Comparison of ENCODE assay signal across 33 mouse cellular contexts in the genomic region with DNA sequence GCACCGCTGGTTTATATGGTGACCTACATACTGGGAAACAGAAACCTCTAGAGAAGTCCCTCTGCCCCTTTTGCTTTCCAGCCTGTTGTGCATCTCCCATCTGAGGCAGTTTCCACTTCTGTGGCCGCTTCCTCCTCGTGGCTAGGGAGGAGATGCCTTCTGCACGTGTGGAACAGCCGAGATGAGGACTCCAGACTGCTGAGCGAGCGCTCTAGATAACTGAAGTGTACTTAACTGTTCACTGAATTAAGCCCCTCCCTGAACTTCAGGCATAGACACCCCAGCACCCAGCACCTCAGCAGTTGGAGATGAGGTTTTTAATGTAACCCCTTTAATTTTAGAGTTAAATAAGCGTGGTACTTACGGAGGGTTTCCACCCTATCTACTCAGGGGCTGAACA. TPM values are rescaled to one million over a fixed set of nuclear protein-coding genes. Genes with fewer than 3 reads are reported as not detected.
DNase-seq lines count a peak whose midpoint lies in the region; ATAC-seq and TF ChIP-seq lines count a peak whose summit lies in the region.
"Had no signal": no experiment of that assay in that cellular context is flagged by ENCODE, and none has a peak within 500 bp of the region (broad histone marks: within the 10 kb centered on the region; RNA-seq: fewer than 3 reads in every experiment).

No protein-coding gene starts in this region.

- no peaks in the 10 kb centered on the region for H3K36me3 ChIP-seq in heart, embryonic 10.5 days
- no peaks in the 10 kb centered on the region for H3K36me3 ChIP-seq in lung, embryonic 15.5 days
- H3K36me3 ChIP-seq in MEL (ENCODE audit: control insufficient read depth in 1 of 2, insufficient read depth in 2 of 2, low read length in 2 of 2) = no peaks in the 10 kb centered on the region
- H3K36me3 ChIP-seq: embryonic facial prominence, embryonic 10.5 days; embryonic facial prominence, embryonic 15.5 days; forebrain, embryonic 12.5 days; heart, embryonic 12.5 days; hindbrain, embryonic 10.5 days; intestine, embryonic 15.5 days; midbrain, embryonic 12.5 days had no signal

- H3K9ac ChIP-seq in lung, embryonic 15.5 days = no peak overlapping the region
- H3K9ac ChIP-seq in MEL (ENCODE audit: control insufficient read depth, low read depth, low read length, poor library complexity, severe bottlenecking) = no peak overlapping the region
- H3K9ac ChIP-seq: embryonic facial prominence, embryonic 15.5 days; forebrain, embryonic 12.5 days; forebrain, postnatal 0 days; heart, embryonic 12.5 days; intestine, embryonic 15.5 days; liver, embryonic 14.5 days; midbrain, embryonic 12.5 days had no signal

- TF ChIP-seq POLR2A in MEL (IDR thresholded peaks at IDR 0.05; ENCODE audit: control insufficient read depth in 1 of 2, insufficient read depth in 1 of 2, low read depth in 1 of 2, low read length in 2 of 2, poor library complexity in 1 of 2) = no peak

- WGBS in heart, embryonic 10.5 days = 53% methylated on average over 9 of the region's 9 CpGs
- 50% methylated on average over 9 of the region's 9 CpGs for WGBS in lung, embryonic 15.5 days

- DNase-seq in heart, embryonic 10.5 days (ENCODE audit: low spot score) = no peak
- no peak for DNase-seq in heart, adult 18-20 months
- DNase-seq in lung, postnatal 4 days = no peak
- DNase-seq in MEL (ENCODE audit: low read depth, low spot score) = peak; percentile 14
- no peak for DNase-seq in ovary, adult 18-20 months (ENCODE audit: low spot score)
- no peak for DNase-seq in neural tube, embryonic 10.5 days (ENCODE audit: extremely low spot score, low spot score)
- DNase-seq: adrenal gland, postnatal 25 days; cerebellum, adult 2 months; cerebellum, postnatal 14 days; forebrain, postnatal 0 days; heart, postnatal 14 days; kidney, adult 2 months; kidney, postnatal 36 days; left cerebral cortex, postnatal 4 days; liver; right cerebral cortex, adult 18-20 months; spleen, adult 18-20 months; thymus, postnatal 14 days had no signal

- H3K27ac ChIP-seq in heart, embryonic 10.5 days = 0 out of 2 replicates have a peak overlapping the region, but pooled peaks have one; percentile 29
- H3K27ac ChIP-seq in lung, embryonic 15.5 days = peak overlapping the region; percentile 73
- no peak overlapping the region for H3K27ac ChIP-seq in MEL (ENCODE audit: control insufficient read depth, low read depth, low read length)
- H3K27ac ChIP-seq: embryonic facial prominence, embryonic 15.5 days; forebrain, embryonic 12.5 days; hindbrain, embryonic 10.5 days; intestine, embryonic 15.5 days; layer of hippocampus, adult 2 months; liver, embryonic 14.5 days; midbrain, embryonic 12.5 days had no signal

- ATAC-seq in lung, embryonic 15.5 days (ENCODE audit: borderline replicate concordance, extremely low read depth, low FRiP score, low TSS enrichment) = no peak
- peak; percentile 33 for ATAC-seq in megakaryocyte progenitor cell, adult 5-6 weeks (replicated peaks; ENCODE audit: poor library complexity)
- ATAC-seq: CD4-positive, CD25-positive, alpha-beta regulatory T cell, adult 4 months; forebrain, postnatal 0 days; hindbrain, embryonic 16.5 days; intestine, embryonic 15.5 days had no signal

- TF ChIP-seq CTCF in MEL (IDR thresholded peaks at IDR 0.05 in 2 of 3, conservative IDR thresholded peaks at IDR 0.05 in 1 of 3; ENCODE audit: control insufficient read depth in 1 of 3, insufficient read depth in 1 of 3, low read depth in 2 of 3, low read length in 3 of 3, poor library complexity in 1 of 3, severe bottlenecking in 1 of 3) = no peak

- no peaks in the 10 kb centered on the region for H3K9me3 ChIP-seq in heart, embryonic 10.5 days
- no peaks in the 10 kb centered on the region for H3K9me3 ChIP-seq in lung, embryonic 15.5 days
- H3K9me3 ChIP-seq in MEL (replicated peaks; ENCODE audit: insufficient read depth, low read length) = no peaks in the 10 kb centered on the region
- H3K9me3 ChIP-seq: embryonic facial prominence, embryonic 10.5 days; embryonic facial prominence, embryonic 15.5 days; forebrain, embryonic 12.5 days; heart, embryonic 12.5 days; hindbrain, embryonic 10.5 days; intestine, embryonic 15.5 days; midbrain, embryonic 12.5 days had no signal

- no peak for TF ChIP-seq EP300 in MEL (IDR thresholded peaks at IDR 0.05; ENCODE audit: low read depth in 1 of 2, low read length in 2 of 2)

- peaks cover 26% of the 10 kb centered on the region for H3K4me1 ChIP-seq in heart, embryonic 10.5 days
- peaks cover 44% of the 10 kb centered on the region for H3K4me1 ChIP-seq in lung, embryonic 15.5 days
- H3K4me1 ChIP-seq in MEL (ENCODE audit: control insufficient read depth in 1 of 2, insufficient read depth in 2 of 2, low read length in 2 of 2) = no peaks in the 10 kb centered on the region

- no peak overlapping the region for H3K4me3 ChIP-seq in heart, embryonic 10.5 days
- H3K4me3 ChIP-seq in lung, embryonic 15.5 days = no peak overlapping the region
- H3K4me3 ChIP-seq in MEL (ENCODE audit: control insufficient read depth in 1 of 2, insufficient read depth in 1 of 2, low read depth in 2 of 2, low read length in 2 of 2) = no peak overlapping the region
- H3K4me3 ChIP-seq: embryonic facial prominence, embryonic 10.5 days; embryonic facial prominence, embryonic 15.5 days; forebrain, embryonic 12.5 days; heart, embryonic 12.5 days; hindbrain, embryonic 10.5 days; intestine, embryonic 15.5 days; layer of hippocampus, adult 2 months; midbrain, embryonic 12.5 days had no signal

- TF ChIP-seq RAD21 in MEL (IDR thresholded peaks at IDR 0.05; ENCODE audit: low read depth, low read length) = no peak

- peaks cover 33% of the 10 kb centered on the region for H3K27me3 ChIP-seq in heart, embryonic 10.5 days (ENCODE audit: insufficient read depth, poor library complexity, severe bottlenecking)
- no peaks in the 10 kb centered on the region for H3K27me3 ChIP-seq in lung, embryonic 15.5 days
- H3K27me3 ChIP-seq in MEL (ENCODE audit: control insufficient read depth in 1 of 2, insufficient read depth in 2 of 2, low read length in 2 of 2) = no peaks in the 10 kb centered on the region
- H3K27me3 ChIP-seq: intestine, embryonic 15.5 days had no signal

- no peak overlapping the region for H3K4me2 ChIP-seq in lung, embryonic 15.5 days
- H3K4me2 ChIP-seq: embryonic facial prominence, embryonic 15.5 days; forebrain, embryonic 12.5 days; heart, embryonic 12.5 days; intestine, embryonic 15.5 days; midbrain, embryonic 12.5 days had no signal

- H3K79me2 ChIP-seq in MEL (ENCODE audit: control insufficient read depth, insufficient read depth, low read length, poor library complexity) = no peaks in the 10 kb centered on the region

TF ChIP-seq in MEL, 35 proteins besides CTCF, POLR2A, EP300 and RAD21:
- 0 out of 2 replicates have a peak, but pooled peaks have one; percentile 31 for TF ChIP-seq BHLHE40 (IDR thresholded peaks at IDR 0.05; ENCODE audit: borderline replicate concordance, low read depth, low read length)
- TF ChIP-seq MAX (IDR thresholded peaks at IDR 0.05; ENCODE audit: low read length) = no peak

RNA-seq across cellular contexts. Expression of gene Slc44a3, which starts 4.6 kb away (rescaled TPM):
- 1.1 and 1.3 TPM in 2 replicates for polyA plus RNA-seq in heart, embryonic 10.5 days (2016; fragmentation: Nextera tagmentation; extraction: Ambion mirVana)
- total RNA-seq in heart, adult 18-20 months (2021) = under 1 TPM in 1 of 2 experiments, not detected in 1; 0.46 TPM
- polyA plus RNA-seq in lung, embryonic 15.5 days (2015; fragmentation: Nextera tagmentation; extraction: Ambion mirVana) = 15.3 and 16.5 TPM in 2 replicates
- total RNA-seq in MEL (2012; rRNA removed) = 0.08 TPM in 1 of 2 replicates, not detected in the other
- polyA plus RNA-seq in MEL (2012; ENCODE audit: insufficient read depth in 1 of 2, insufficient read length in 2 of 2, low read depth in 1 of 2, low replicate concordance in 2 of 2, missing spikeins in 1 of 2) = under 1 TPM in 1 of 2 experiments, not detected in 1; 0.11 TPM
- total RNA-seq in megakaryocyte progenitor cell, adult 5-6 weeks (2015) = 0.30 TPM in 1 of 2 replicates, not detected in the other
- 0.03 TPM in 1 of 2 replicates, not detected in the other for total RNA-seq in megakaryocyte progenitor cell, adult 5-6 weeks (2017)
- total RNA-seq: layer of hippocampus, adult 2 months; layer of hippocampus, postnatal 25 days; megakaryocyte, adult 5-6 weeks had no signal
- polyA plus RNA-seq: CD4-positive, CD25-positive, alpha-beta regulatory T cell, adult 4 months had no signal
